Mouse (Mus musculus) adrenal gland, adult (tissue): ENCODE results near the gene Tacr2.
A peak's percentile ranks its signal among the peaks of the same experiment; 100 is the strongest.

ENCODE experiments used
- DNase-seq, 2 experiments: peaks; one replicate each; pipeline ENCODE4 v3.0.0; 2022 to 2023; ENCODE audit warnings: low spot score in 1 of 2; ENCODE audit not compliant: inconsistent age in 2 of 2

Tacr2 gene

DNA sequence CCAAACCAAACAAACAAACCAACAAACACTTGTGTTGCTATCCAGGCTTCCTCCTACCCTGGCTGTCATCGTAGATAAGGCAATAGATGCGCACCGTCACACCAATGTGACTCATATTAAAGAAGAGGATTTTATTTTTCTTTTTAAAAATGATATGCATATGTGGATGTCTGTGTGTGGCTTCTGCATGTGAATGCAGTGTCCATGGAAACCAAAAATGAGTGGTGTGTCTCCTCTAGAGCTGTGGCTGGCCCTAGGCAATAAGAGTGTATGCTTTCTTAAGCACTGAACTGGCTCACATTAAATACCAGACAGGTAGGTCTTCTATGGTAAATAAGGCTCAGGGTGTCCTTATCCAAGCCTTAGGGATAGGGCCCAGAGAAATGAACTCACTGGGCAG, 13.6 kb upstream of the Tacr2 start:
- DNase-seq, result no peak

DNA sequence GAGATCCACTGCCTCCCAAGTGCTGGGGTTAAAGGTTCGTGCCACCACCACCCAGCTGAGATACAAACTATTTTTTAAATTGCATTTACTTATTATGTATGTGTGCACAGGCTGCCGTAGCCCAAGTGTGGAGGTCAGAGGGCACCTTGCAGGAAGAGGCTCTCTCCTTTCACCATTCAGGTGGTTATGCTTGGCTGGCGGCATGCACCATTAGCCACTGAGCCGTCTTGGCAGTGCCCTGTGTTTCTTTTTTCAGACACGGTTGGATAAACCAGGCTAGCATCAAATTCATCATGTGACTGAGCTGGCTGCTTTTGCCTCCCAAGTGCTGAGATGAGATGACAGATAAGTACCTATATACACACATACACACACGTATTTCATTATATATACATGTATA, 13.0 kb upstream of the Tacr2 start:
- no peak for DNase-seq

DNA sequence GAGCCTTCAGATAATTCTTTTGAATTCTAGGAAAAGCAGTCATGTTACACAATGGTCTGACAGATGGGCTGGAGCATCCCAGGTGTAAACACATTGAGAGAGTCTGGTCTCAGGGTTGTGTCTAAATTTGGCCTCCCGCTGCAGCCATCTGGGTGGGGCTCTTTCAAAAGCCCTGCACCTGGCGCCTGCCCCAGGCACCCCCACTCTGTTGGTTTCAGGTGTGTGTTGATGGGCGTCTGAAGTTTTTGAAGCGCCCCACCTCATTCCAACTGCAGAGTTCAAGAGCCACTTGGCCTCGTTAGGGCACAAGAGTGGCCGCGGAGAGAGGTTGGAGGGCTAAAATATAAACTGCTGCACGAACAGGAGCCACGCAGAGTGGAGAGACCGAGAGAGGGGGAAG, 9.9 kb upstream of the Tacr2 start:
- DNase-seq, result no peak

DNA sequence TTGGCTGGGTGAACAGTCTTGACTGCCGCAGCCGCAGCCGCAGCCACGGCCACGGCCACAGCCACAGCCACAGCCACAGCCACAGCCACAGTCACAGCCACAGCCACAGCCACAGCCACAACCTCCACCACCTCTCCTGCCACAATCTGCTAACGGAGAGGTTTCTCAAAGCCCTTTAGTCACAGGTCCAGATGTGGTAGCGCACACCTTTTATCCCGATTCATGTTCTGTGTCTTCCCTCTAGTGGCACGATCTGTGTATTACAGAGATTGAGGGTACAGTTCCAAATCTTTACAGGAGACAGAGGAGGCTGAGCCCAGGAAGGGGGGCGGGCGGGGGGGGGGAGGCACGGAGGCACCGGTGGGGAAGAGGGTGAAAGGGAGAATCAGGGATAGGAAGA, 9.3 kb upstream of the Tacr2 start:
- DNase-seq, result peak; percentile 45 to 87

GRCm38 (mm10) chr10:62244067-62244466, 8.2 kb upstream of the Tacr2 start:
- peak in 1 of 2 experiments; percentile 56 for DNase-seq

GRCm38 (mm10) chr10:62247156-62247555, 5.1 kb upstream of the Tacr2 start:
- no peak for DNase-seq

GRCm38 (mm10) chr10:62247815-62248214, 4.4 kb upstream of the Tacr2 start:
- DNase-seq, result no peak

- peak; percentile 63 to 88 for DNase-seq
Observed at GRCm38 (mm10) chr10:62252496-62253235, 428 bp downstream of the Tacr2 start.

- no peak for DNase-seq
Observed at GRCm38 (mm10) chr10:62258298-62258697, 6.1 kb downstream of the Tacr2 start.

DNA sequence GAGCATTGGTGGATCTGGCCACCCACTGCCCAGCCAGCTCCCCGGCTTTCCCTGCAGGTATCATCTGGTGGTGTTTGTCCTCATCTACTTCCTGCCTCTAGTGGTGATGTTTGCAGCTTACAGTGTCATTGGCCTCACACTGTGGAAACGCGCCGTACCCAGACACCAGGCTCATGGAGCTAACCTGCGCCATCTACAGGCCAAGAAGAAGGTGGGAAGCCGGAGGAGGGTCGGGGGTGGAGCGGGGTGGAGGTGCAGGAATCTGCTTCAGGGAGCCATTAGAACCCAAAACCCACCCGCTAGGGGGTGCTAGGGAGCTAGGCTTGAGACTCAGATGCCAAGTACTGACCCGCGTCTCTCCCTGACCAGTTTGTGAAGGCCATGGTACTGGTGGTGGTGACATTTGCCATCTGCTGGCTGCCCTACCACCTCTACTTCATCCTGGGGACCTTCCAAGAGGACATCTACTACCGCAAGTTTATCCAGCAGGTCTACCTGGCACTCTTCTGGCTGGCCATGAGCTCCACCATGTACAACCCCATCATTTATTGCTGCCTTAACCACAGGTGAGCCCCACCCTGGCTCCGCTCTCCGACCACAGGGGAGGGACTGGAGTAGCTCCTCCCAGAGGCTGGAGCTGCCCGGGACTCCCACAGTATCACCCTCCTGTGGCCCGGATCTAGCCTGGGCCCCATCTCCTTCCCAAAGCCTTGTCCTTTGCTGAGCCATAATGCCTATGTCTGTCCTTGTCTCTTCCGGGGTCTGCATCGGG, 9.1 kb downstream of the Tacr2 start:
- peak; percentile 67 to 86 for DNase-seq

GRCm38 (mm10) chr10:62264299-62264698, 12.1 kb downstream of the Tacr2 start:
- DNase-seq, result no peak

DNA sequence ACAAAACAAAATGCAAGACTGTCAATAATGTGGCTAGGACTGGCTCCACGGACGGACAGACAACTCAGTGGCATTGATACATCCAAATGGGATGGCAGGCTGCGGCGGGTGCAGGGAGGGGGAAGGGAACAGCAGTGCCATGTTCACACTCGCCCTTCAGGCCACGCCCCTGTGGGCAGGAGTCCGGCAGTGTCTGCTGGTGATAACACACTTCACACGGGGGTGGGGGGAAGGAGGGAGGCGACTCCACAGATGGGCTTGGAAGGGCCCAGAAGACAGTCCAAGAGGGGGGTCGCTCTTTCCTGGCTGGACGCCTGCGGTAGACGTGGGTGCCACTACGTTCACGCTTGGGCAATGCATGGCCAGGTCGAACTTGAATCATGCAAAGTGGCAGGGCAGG, 17.0 kb downstream of the Tacr2 start:
- no peak for DNase-seq

GRCm38 (mm10) chr10:62275235-62275634, 23.0 kb downstream of the Tacr2 start:
- peak; percentile 83 to 94 for DNase-seq

GRCm38 (mm10) chr10:62277499-62278293, 25.5 kb downstream of the Tacr2 start:
- DNase-seq, result no peak

GRCm38 (mm10) chr10:62279066-62279465, 26.8 kb downstream of the Tacr2 start:
- no peak for DNase-seq

DNA sequence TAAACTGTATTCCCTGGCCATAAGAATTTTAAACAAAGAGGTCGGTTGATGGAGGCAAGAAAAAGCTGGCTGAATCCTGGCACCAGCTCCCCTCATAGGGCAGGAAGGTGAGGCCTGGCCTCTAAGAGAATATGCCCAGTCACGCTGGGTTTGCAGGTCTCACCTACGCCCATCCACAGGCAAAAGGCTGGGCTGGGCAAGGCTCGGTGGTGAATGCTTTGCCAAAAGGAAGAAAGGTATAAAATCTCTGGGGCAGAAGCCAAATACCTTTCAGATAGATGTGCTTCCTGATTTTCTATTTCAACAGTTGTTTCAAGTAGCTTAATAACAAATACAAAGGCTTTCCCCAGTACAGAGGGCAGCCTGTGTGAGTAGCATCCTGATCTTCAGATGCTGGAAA, 27.4 kb downstream of the Tacr2 start:
- DNase-seq, result no peak

DNA sequence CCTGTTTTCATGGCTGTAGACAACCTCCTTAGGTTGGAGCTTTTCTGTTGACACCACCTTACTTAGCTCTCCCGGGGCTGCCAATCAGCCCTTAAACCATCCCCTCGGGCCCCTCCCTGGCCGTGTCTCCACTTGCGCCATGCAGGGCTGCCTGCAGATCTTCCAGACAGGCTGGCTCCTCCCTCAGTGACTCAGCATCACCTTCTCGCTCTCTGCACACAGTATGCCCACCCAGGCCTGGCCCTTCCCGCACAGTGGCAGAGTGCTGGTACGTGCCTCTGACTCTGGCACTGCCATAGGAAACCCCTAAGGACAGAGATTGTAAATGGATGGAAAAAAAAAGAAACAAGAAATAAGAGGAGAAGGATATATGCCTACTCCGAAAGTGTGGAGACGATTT, 30.5 kb downstream of the Tacr2 start:
- DNase-seq, result no peak

GRCm38 (mm10) chr10:62283206-62283792, 31.1 kb downstream of the Tacr2 start:
- DNase-seq, result no peak

DNA sequence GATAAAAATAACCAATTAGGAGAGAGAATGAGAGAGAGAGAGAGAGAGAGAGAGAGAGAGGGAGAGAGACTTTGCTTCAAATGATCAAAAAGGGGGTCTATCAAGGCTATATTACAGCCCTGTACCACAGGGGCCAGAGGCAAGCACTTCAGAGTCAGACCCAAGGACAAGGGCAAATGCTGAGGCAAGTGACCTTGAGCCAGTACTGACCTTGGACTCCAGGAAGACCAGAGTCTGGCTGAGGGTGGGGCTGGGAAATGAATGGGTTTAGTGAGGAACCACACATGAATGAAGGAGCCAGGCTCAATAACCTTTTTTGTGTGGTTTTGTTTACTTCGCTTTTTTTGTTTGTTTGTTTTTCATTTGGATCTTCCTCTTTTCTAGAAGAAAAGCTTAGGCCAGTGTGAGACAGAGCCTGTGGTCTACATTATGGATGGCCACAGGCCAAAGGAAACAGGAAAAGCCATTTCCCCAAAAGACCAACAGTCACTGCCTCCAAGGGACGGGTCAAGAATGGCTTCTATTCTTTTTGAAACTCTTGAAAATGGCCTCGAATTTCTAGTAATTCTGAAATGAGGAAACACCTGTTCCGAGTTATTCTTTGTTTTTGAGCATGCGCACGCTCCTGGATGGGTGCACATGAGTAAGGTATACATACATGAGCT, 35.4 kb downstream of the Tacr2 start:
- peak; percentile 63 to 64 for DNase-seq

DNA sequence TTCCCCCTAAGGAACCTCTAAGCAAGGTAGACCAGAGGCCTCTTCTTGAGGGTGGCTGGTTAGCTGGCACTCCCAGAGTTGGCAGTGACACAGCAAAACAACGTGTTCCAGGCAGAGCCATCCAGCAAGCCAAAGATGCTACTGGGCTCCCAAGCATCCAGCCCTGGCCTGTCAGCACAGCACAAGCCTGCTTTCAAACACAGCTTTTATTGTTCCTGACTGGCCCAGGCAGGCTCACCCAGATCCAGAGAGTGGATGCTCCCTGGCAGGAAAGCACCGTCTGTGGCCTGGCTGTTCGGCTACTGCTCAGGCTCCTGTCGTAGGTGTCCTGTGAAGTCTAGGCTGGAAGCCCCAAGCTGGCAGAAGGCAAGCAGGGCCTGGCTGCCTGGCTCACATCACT, 41.9 kb downstream of the Tacr2 start:
- DNase-seq, result no peak
